Comparison of ENCODE assay signal across 27 mouse cellular contexts in the genomic region with DNA sequence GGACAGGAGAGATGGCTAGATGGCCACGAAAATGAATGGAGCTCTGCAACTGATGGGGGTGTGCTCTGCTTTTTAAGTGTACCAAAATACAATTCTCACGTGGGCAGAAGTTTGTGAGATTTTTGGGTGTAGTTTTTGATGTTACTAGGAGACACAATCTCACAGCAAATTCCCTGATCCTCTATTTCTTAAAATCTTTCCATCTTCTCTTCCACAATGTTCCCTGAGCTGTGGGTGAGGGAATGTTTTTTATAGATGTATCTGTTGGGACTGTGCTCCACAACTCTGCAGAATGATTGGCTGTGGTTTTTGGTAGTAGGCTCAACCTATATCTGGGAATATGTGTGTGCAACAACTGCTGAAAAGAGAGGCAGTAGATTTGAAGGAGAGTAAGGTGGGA. TPM values are rescaled to one million over a fixed set of nuclear protein-coding genes. Genes with fewer than 3 reads are reported as not detected.
DNase-seq lines count a peak whose midpoint lies in the region.
"Had no signal": no experiment of that assay in that cellular context is flagged by ENCODE, and none has a peak within 500 bp of the region (broad histone marks: within the 10 kb centered on the region; RNA-seq: fewer than 3 reads in every experiment).

No protein-coding gene starts in this region.

- DNase-seq in frontal cortex, adult 2 months (ENCODE audit: extremely low spot score in 1 of 2, low spot score in 1 of 2), result peak; percentile 25 to 61
- DNase-seq in frontal cortex, postnatal 10 days (ENCODE audit: low spot score in 2 of 2), result no peak
- DNase-seq in left cerebral cortex, postnatal 14 days (ENCODE audit: low spot score in 2 of 2), result peak; percentile 24 to 53
- no peak for DNase-seq in left cerebral cortex, adult 11 months (ENCODE audit: low spot score)
- peak; percentile 45 for DNase-seq in right cerebral cortex, adult 18-20 months
- no peak for DNase-seq in right cerebral cortex, postnatal 25 days
- peak; percentile 68 for DNase-seq in telencephalon, adult 2 months (ENCODE audit: low read depth, low spot score)
- no peak for DNase-seq in gastrocnemius, postnatal 14 days
- DNase-seq: adrenal gland, adult 2 months; adrenal gland, postnatal 10 days; adrenal gland, postnatal 25 days; cerebellum, adult 11-12 months; cerebellum, adult 2 months; cerebellum, adult 9-10 months; cerebellum, postnatal 10 days; cerebellum, postnatal 25 days had no signal

- intact Hi-C loops in left cerebral cortex, postnatal 14 days (cut with DNase I), result no loop called here
- intact Hi-C loops in gastrocnemius, postnatal 14 days (cut with DNase I; ENCODE audit: low total_unique reads), result no loop called here

RNA-seq across cellular contexts. Expression of a gene that starts 1.6 kb away (rescaled TPM):
- not detected in 2 replicates for polyA plus RNA-seq in frontal cortex, adult 2 months (2012; rRNA removed)
- total RNA-seq in left cerebral cortex, postnatal 14 days (2021), result not detected
- total RNA-seq in gastrocnemius, postnatal 14 days (2021), result not detected
- total RNA-seq: adrenal gland, adult 2 months; adrenal gland, postnatal 10 days; adrenal gland, postnatal 25 days; adrenal gland, postnatal 4 days; ES-E14; MEL had no signal
- polyA plus RNA-seq: adrenal gland, adult 2 months; C2C12; cerebellum, adult 2 months; cortical plate, adult 2 months; embryonic facial prominence, embryonic 10.5 days; embryonic facial prominence, embryonic 12.5 days; embryonic facial prominence, embryonic 14.5 days; forebrain, embryonic 11.5 days; forebrain, embryonic 13.5 days; forebrain, embryonic 15.5 days had no signal

RNA-seq across cellular contexts. Expression of a gene that starts 5.3 kb away (rescaled TPM):
- polyA plus RNA-seq in frontal cortex, adult 2 months (2012; rRNA removed), result not detected in 2 replicates
- total RNA-seq in left cerebral cortex, postnatal 14 days (2021), result not detected
- not detected for total RNA-seq in gastrocnemius, postnatal 14 days (2021)
- total RNA-seq: adrenal gland, adult 2 months; adrenal gland, postnatal 10 days; adrenal gland, postnatal 25 days; adrenal gland, postnatal 4 days; ES-E14; MEL had no signal
- polyA plus RNA-seq: adrenal gland, adult 2 months; C2C12; cerebellum, adult 2 months; cortical plate, adult 2 months; embryonic facial prominence, embryonic 10.5 days; embryonic facial prominence, embryonic 12.5 days; embryonic facial prominence, embryonic 14.5 days; forebrain, embryonic 11.5 days; forebrain, embryonic 13.5 days; forebrain, embryonic 15.5 days had no signal

RNA-seq across cellular contexts. Expression of a gene that starts 10.6 kb away (rescaled TPM):
- polyA plus RNA-seq in frontal cortex, adult 2 months (2012; rRNA removed), result not detected in 2 replicates
- not detected for total RNA-seq in left cerebral cortex, postnatal 14 days (2021)
- total RNA-seq in gastrocnemius, postnatal 14 days (2021), result not detected
- total RNA-seq: adrenal gland, adult 2 months; adrenal gland, postnatal 10 days; adrenal gland, postnatal 25 days; adrenal gland, postnatal 4 days; ES-E14; MEL had no signal
- polyA plus RNA-seq: adrenal gland, adult 2 months; C2C12; cerebellum, adult 2 months; cortical plate, adult 2 months; embryonic facial prominence, embryonic 10.5 days; embryonic facial prominence, embryonic 12.5 days; forebrain, embryonic 11.5 days; forebrain, embryonic 13.5 days; forebrain, embryonic 15.5 days had no signal

RNA-seq across cellular contexts. Expression of a gene that starts 13.1 kb away (rescaled TPM):
- not detected in 2 replicates for polyA plus RNA-seq in frontal cortex, adult 2 months (2012; rRNA removed)
- total RNA-seq in left cerebral cortex, postnatal 14 days (2021), result not detected
- not detected for total RNA-seq in gastrocnemius, postnatal 14 days (2021)
- total RNA-seq: adrenal gland, adult 2 months; adrenal gland, postnatal 10 days; adrenal gland, postnatal 25 days; adrenal gland, postnatal 4 days; ES-E14; MEL had no signal
- polyA plus RNA-seq: adrenal gland, adult 2 months; C2C12; cerebellum, adult 2 months; cortical plate, adult 2 months; embryonic facial prominence, embryonic 10.5 days; embryonic facial prominence, embryonic 12.5 days; embryonic facial prominence, embryonic 14.5 days; forebrain, embryonic 11.5 days; forebrain, embryonic 13.5 days; forebrain, embryonic 15.5 days had no signal

RNA-seq across cellular contexts. Expression of a gene that starts 16.7 kb away (rescaled TPM):
- not detected in 2 replicates for polyA plus RNA-seq in frontal cortex, adult 2 months (2012; rRNA removed)
- not detected for total RNA-seq in left cerebral cortex, postnatal 14 days (2021)
- total RNA-seq in gastrocnemius, postnatal 14 days (2021), result not detected
- total RNA-seq: adrenal gland, adult 2 months; adrenal gland, postnatal 10 days; adrenal gland, postnatal 25 days; adrenal gland, postnatal 4 days; ES-E14; MEL had no signal
- polyA plus RNA-seq: adrenal gland, adult 2 months; C2C12; cerebellum, adult 2 months; cortical plate, adult 2 months; embryonic facial prominence, embryonic 10.5 days; embryonic facial prominence, embryonic 12.5 days; embryonic facial prominence, embryonic 14.5 days; forebrain, embryonic 11.5 days; forebrain, embryonic 13.5 days; forebrain, embryonic 15.5 days had no signal

Comparison
In these comparisons a context has a peak if more than half of its experiments do, and no peak if none do; other contexts are left out.
1. DNase-seq: peak in frontal cortex, adult 2 months (2 of 2), left cerebral cortex, postnatal 14 days (2 of 2), right cerebral cortex, adult 18-20 months (single experiment) and telencephalon, adult 2 months (single experiment); none in frontal cortex, postnatal 10 days (0 of 2), left cerebral cortex, adult 11 months (single experiment), right cerebral cortex, postnatal 25 days (single experiment) and gastrocnemius, postnatal 14 days (single experiment).